Mouse (Mus musculus) MEL (cell line): ENCODE measurements around the gene Blm.

Experiments used
- CHD1 ChIP-seq: IDR thresholded peaks from 2 replicates; pipeline ENCODE4 v1.6.1; 2012; ENCODE audit warnings: low read depth, mild to moderate bottlenecking, inconsistent platforms, low read length, improper control_type of control experiment
- CTCF ChIP-seq, 3 experiments: IDR thresholded peaks in 2 of 3; conservative IDR thresholded peaks in 1 of 3; 2 replicates each; pipeline ENCODE4 v1.5.1; 2011 to 2012; ENCODE audit warnings: low read length in 3 of 3, low read depth in 2 of 3, mild to moderate bottlenecking in 2 of 3, improper control_type of control experiment in 1 of 3, inconsistent platforms in 1 of 3, mixed read lengths in 1 of 3, moderate library complexity in 1 of 3; ENCODE audit not compliant: control insufficient read depth in 1 of 3, insufficient read depth in 1 of 3, poor library complexity in 1 of 3, severe bottlenecking in 1 of 3
- ELF1 ChIP-seq: IDR thresholded peaks from 2 replicates; pipeline ENCODE4 v1.6.1; 2014; ENCODE audit warnings: low read depth, mild to moderate bottlenecking, inconsistent platforms, low read length, improper control_type of control experiment, moderate library complexity
- GATA1 ChIP-seq: IDR thresholded peaks from 2 replicates; pipeline ENCODE4 v1.6.1; 2011; ENCODE audit warnings: low read depth, low read length, improper control_type of control experiment
- JUND ChIP-seq: IDR thresholded peaks from 2 replicates; pipeline ENCODE4 v1.6.1; 2011; ENCODE audit warnings: low read depth, mild to moderate bottlenecking, improper control_type of control experiment, low read length
- MAFK ChIP-seq: IDR thresholded peaks from 2 replicates; pipeline ENCODE4 v1.6.1; 2011; ENCODE audit warnings: low read depth, mild to moderate bottlenecking, low read length, improper control_type of control experiment, borderline replicate concordance
- POLR2A ChIP-seq, 2 experiments: IDR thresholded peaks; 2 replicates each; pipeline ENCODE4 v1.6.1; 2011 to 2012; ENCODE audit warnings: low read length in 2 of 2, mild to moderate bottlenecking in 2 of 2, control low read depth in 1 of 2, improper control_type of control experiment in 1 of 2, low read depth in 1 of 2, moderate library complexity in 1 of 2; ENCODE audit not compliant: control insufficient read depth in 1 of 2, insufficient read depth in 1 of 2, poor library complexity in 1 of 2
- TAL1 ChIP-seq: IDR thresholded peaks from 2 replicates; pipeline ENCODE4 v1.6.1; 2012; ENCODE audit warnings: mild to moderate bottlenecking, inconsistent platforms, low read length, moderate library complexity, mixed read lengths
- UBTF ChIP-seq: IDR thresholded peaks from 2 replicates; pipeline ENCODE4 v1.6.1; 2012; ENCODE audit warnings: low read depth, mild to moderate bottlenecking, inconsistent platforms, low read length, improper control_type of control experiment, moderate library complexity, borderline replicate concordance; ENCODE audit not compliant: insufficient read depth
- ZC3H11A ChIP-seq: IDR thresholded peaks from 2 replicates; pipeline ENCODE4 v1.6.1; 2012; ENCODE audit warnings: low read depth, mild to moderate bottlenecking, inconsistent platforms, low read length, improper control_type of control experiment
- ZMIZ1 ChIP-seq: IDR thresholded peaks from 2 replicates; pipeline ENCODE4 v1.6.1; 2012; ENCODE audit warnings: low read depth, mild to moderate bottlenecking, inconsistent platforms, low read length, improper control_type of control experiment, moderate library complexity

DNA sequence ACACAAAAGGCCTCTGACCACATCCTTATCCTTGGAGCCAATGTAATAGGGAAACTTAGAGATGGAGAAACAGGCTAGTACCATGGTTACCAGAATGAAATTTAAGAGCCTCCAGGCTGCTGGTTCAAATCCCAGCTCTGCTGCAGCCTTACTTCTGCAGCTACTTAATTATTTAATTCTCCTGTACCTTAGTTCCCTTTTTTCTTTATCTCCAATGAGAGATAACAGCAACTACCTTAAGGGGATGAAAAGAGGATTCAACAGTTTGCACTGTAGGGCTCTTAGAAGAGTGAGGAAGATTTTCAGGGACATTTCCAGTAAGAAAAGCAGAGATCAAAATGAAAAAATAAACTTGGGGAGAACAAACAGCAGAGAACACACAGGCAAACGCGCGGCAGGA is 30.0 kb downstream of the Blm start:
- TF ChIP-seq CTCF (IDR thresholded peaks at IDR 0.05 in 2 of 3, conservative IDR thresholded peaks at IDR 0.05 in 1 of 3; ENCODE audit: control insufficient read depth in 1 of 3, insufficient read depth in 1 of 3, low read depth in 2 of 3, low read length in 3 of 3, poor library complexity in 1 of 3, severe bottlenecking in 1 of 3) (no peak), GATA1 (peak; percentile 88), TAL1 (no peak), ZC3H11A (no peak), ELF1 (no peak), JUND (no peak), MAFK (no peak), POLR2A (IDR thresholded peaks at IDR 0.05; ENCODE audit: control insufficient read depth in 1 of 2, insufficient read depth in 1 of 2, low read depth in 1 of 2, low read length in 2 of 2, poor library complexity in 1 of 2) (no peak), ZMIZ1 (no peak), CHD1 (no peak), UBTF (no peak)
